Mouse (Mus musculus) kidney, postnatal 10 days (tissue): Measurements from ENCODE around the gene 4933430I17Rik.
"Not testable (repeated sequence)": the region's sequence is repeated elsewhere in the genome, so short reads cannot be mapped to it uniquely, and the experiment has no call there.

ENCODE experiments used
- DNase-seq: peaks from one replicate; pipeline ENCODE4 v3.0.0; 2021; ENCODE audit warnings: mixed read lengths

The 4933430I17Rik gene

GRCm38 (mm10) chr4:62557436-62557835, 32.3 kb downstream of the 4933430I17Rik start:
- no peak for DNase-seq

- DNase-seq: no peak
These were observed 34.7 kb downstream of the 4933430I17Rik start, which contains the start of gene Rgs3 for GRCm38 (mm10) chr4:62559797-62560329. Gene Rgs3, plus strand, starts transcription at chr4:62559847.

- DNase-seq: peak; percentile 88
These were observed 35.9 kb downstream of the 4933430I17Rik start for GRCm38 (mm10) chr4:62560963-62561629.

- DNase-seq: no peak
These were observed 36.4 kb downstream of the 4933430I17Rik start for GRCm38 (mm10) chr4:62561630-62562001.

GRCm38 (mm10) chr4:62562006-62562405, 36.8 kb downstream of the 4933430I17Rik start:
- no peak for DNase-seq

GRCm38 (mm10) chr4:62566530-62566929, 41.4 kb downstream of the 4933430I17Rik start:
- no peak for DNase-seq

- DNase-seq: no peak
These were observed 42.5 kb downstream of the 4933430I17Rik start for GRCm38 (mm10) chr4:62567696-62568095.

- DNase-seq: no peak
These were observed 43.2 kb downstream of the 4933430I17Rik start for GRCm38 (mm10) chr4:62568359-62568758.

- no peak for DNase-seq
These were observed 44.4 kb downstream of the 4933430I17Rik start for GRCm38 (mm10) chr4:62569603-62570002.

- DNase-seq: no peak
These were observed 44.9 kb downstream of the 4933430I17Rik start for GRCm38 (mm10) chr4:62570029-62570428.

GRCm38 (mm10) chr4:62582365-62583264, 57.4 kb downstream of the 4933430I17Rik start:
- peak; percentile 54 for DNase-seq

GRCm38 (mm10) chr4:62583265-62584092, 58.3 kb downstream of the 4933430I17Rik start:
- peak; percentile 72 for DNase-seq

- DNase-seq: no peak
These were observed 61.9 kb downstream of the 4933430I17Rik start for GRCm38 (mm10) chr4:62587067-62587466.

GRCm38 (mm10) chr4:62590878-62591277, 65.7 kb downstream of the 4933430I17Rik start:
- no peak for DNase-seq

GRCm38 (mm10) chr4:62591326-62591725, 66.2 kb downstream of the 4933430I17Rik start:
- DNase-seq: peak; percentile 62

GRCm38 (mm10) chr4:62593546-62594240, 68.5 kb downstream of the 4933430I17Rik start:
- not testable (repeated sequence) for DNase-seq

GRCm38 (mm10) chr4:62594442-62594841, 69.3 kb downstream of the 4933430I17Rik start:
- DNase-seq: no peak

GRCm38 (mm10) chr4:62596051-62596450, 70.9 kb downstream of the 4933430I17Rik start:
- peak; percentile 48 for DNase-seq
